Mouse (Mus musculus) hindlimb bud, embryonic 11.5 days (tissue): Measurements from ENCODE around the gene Rap1a.

ENCODE experiments used
- DNase-seq: peaks from one replicate; pipeline ENCODE4 v3.0.0-alpha.2; 2012; ENCODE audit warnings: low read depth, low spot score; ENCODE audit errors: extremely low spot score

Gene Rap1a

GRCm38 (mm10) chr3:105806519-105807249 is 5.5 kb upstream of the Rap1a start:
- no peak for DNase-seq

- DNase-seq: no peak
Observed at GRCm38 (mm10) chr3:105803600-105803999, 2.5 kb upstream of the Rap1a start.

- DNase-seq: no peak
Observed at GRCm38 (mm10) chr3:105800675-105801190, 403 bp downstream of the Rap1a start.

- no peak for DNase-seq
Observed at GRCm38 (mm10) chr3:105800156-105800674, 921 bp downstream of the Rap1a start.

GRCm38 (mm10) chr3:105799375-105799774 is 1.8 kb downstream of the Rap1a start:
- DNase-seq: no peak

- no peak for DNase-seq
Observed at GRCm38 (mm10) chr3:105798770-105799169, 2.4 kb downstream of the Rap1a start.

GRCm38 (mm10) chr3:105797427-105797826 is 3.7 kb downstream of the Rap1a start:
- no peak for DNase-seq

- no peak for DNase-seq
Observed at GRCm38 (mm10) chr3:105796761-105797160, 4.4 kb downstream of the Rap1a start.

GRCm38 (mm10) chr3:105794309-105794708 is 6.8 kb downstream of the Rap1a start:
- no peak for DNase-seq

GRCm38 (mm10) chr3:105792309-105792708 is 8.8 kb downstream of the Rap1a start:
- DNase-seq: no peak

- DNase-seq: no peak
Observed at GRCm38 (mm10) chr3:105791129-105791528, 10.0 kb downstream of the Rap1a start.

GRCm38 (mm10) chr3:105790338-105790737 is 10.8 kb downstream of the Rap1a start:
- DNase-seq: no peak

GRCm38 (mm10) chr3:105789776-105790175 is 11.4 kb downstream of the Rap1a start:
- DNase-seq: no peak

- no peak for DNase-seq
Observed at GRCm38 (mm10) chr3:105787328-105787727, 13.8 kb downstream of the Rap1a start.

GRCm38 (mm10) chr3:105785865-105786264 is 15.3 kb downstream of the Rap1a start:
- DNase-seq: no peak

GRCm38 (mm10) chr3:105783809-105784208 is 17.3 kb downstream of the Rap1a start:
- no peak for DNase-seq

GRCm38 (mm10) chr3:105782406-105782805 is 18.7 kb downstream of the Rap1a start:
- no peak for DNase-seq

- no peak for DNase-seq
Observed at GRCm38 (mm10) chr3:105777997-105778396, 23.1 kb downstream of the Rap1a start.

- no peak for DNase-seq
Observed at GRCm38 (mm10) chr3:105774496-105774895, 26.6 kb downstream of the Rap1a start.

- DNase-seq: no peak
Observed at GRCm38 (mm10) chr3:105771534-105771933, 29.6 kb downstream of the Rap1a start.

- no peak for DNase-seq
Observed at GRCm38 (mm10) chr3:105770836-105771235, 30.3 kb downstream of the Rap1a start.

- no peak for DNase-seq
Observed at GRCm38 (mm10) chr3:105769380-105769779, 31.8 kb downstream of the Rap1a start.

- DNase-seq: no peak
Observed at GRCm38 (mm10) chr3:105768529-105768928, 32.6 kb downstream of the Rap1a start.
